Mouse (Mus musculus): ENCODE measurements around the gene Rasgef1c.

DNA sequence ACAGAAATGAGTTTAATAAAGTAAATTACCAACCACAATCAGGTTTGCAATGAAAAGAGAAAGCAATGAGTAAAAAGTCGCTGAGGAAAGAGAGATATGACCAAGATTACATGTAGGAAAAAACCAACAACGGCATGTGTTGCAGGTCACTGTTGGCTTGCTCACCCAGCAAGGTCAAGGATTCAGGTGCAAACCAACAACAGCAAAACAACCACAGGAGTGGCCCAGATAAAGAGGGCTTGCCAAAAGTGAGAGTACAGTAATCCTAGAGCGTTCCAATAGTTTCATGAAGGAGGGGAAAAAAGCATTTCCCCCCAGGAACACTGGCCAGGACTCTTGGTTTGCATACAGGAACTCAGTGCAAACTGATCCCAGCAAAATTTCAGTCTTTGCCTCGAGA is 94.8 kb downstream of the Rasgef1c start:
- TF ChIP-seq CTCF (IDR thresholded peaks at IDR 0.05; ENCODE audit: low read depth, low read length) (no peak), POLR2A (IDR thresholded peaks at IDR 0.05; ENCODE audit: extremely low read depth, insufficient read depth, low read length) (no peak)

All from liver, adult 2 months (tissue).